Mouse (Mus musculus): Measurements from ENCODE around the gene Pus3. TPM values are rescaled to one million over a fixed set of nuclear protein-coding genes. Genes with fewer than 3 reads are reported as not detected.

Pus3 gene
- 19.6 and 25.5 TPM in 2 replicates for polyA plus RNA-seq (2014; fragmentation: Nextera tagmentation; extraction: Ambion mirVana)

DNA sequence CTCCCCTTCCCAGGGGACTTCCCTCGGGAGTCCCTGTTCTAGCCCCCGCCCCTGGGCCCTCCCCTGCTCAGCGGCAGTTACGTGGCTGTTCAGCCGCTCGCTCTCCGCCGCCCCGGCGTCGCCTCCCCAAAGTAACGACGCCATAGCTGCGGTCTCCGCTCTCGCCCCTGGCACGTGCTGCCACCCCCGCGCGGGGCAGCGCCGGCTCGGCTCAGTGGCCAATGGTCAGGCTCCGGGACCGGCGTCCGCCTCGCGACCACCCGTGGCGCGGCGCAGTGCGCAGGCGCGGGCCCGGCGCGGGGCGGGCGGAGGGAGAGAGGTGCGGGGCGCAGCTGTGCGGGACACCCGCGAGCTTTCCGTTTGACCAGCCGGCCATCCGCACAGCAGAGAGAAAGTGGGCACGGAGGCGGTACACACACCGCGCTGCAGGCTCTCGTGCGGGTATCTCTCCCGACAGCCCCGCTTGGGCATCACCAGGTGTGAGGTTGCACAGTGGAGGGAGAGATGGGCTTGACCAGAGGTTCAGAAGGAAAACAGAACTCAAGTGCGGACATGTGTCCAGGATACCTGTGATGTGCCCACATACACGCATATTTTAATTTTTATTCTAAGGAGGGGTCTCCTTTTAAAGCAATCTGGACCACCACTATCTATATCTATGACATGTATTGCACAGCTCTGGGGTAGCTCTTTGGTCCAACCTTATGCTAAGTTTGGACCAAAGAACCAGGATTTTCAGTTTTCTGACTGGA is at the start of gene Pus3, which contains the start of gene Ddx25:
Gene Pus3 (plus strand): TSS at position 339 of the 752 bp plus-strand sequence.
Gene Ddx25 (minus strand): TSS at position 272 of the 752 bp plus-strand sequence.
- no peaks in the 10 kb centered on the region for H3K9me3 ChIP-seq (ENCODE audit: control insufficient read depth, low read length)
- DNase-seq (ENCODE audit: low spot score), result peak; percentile 87
- peaks cover 3% of the 10 kb centered on the region for H3K36me3 ChIP-seq (ENCODE audit: control insufficient read depth, insufficient read depth, low read length)
- H3K9ac ChIP-seq (ENCODE audit: low read depth, low read length), result peak within 1 kb of the TSS; percentile 72
- under 1% methylated on average over 54 of the region's 59 CpGs for WGBS
- peak within 1 kb of the TSS; percentile 88 for H3K4me2 ChIP-seq (replicated peaks; ENCODE audit: low read depth, low read length)
- H3K4me1 ChIP-seq (replicated peaks; ENCODE audit: control insufficient read depth, insufficient read depth, low read length), result peaks cover 6% of the 10 kb centered on the region; the same call in 1 of the 2 replicates
- ATAC-seq (ENCODE audit: low FRiP score), result peak; percentile 89
- 0 out of 2 replicates have a peak within 1 kb of the TSS, but pooled peaks have one; percentile 39 for H3K27ac ChIP-seq (ENCODE audit: low read depth, low read length)
- peak within 1 kb of the TSS; percentile 67 for H3K4me3 ChIP-seq (ENCODE audit: low read depth, low read length)
- peaks cover 2% of the 10 kb centered on the region; the same call in 1 of the 2 replicates for H3K27me3 ChIP-seq (ENCODE audit: control insufficient read depth, insufficient read depth, low read length)

GRCm38 (mm10) chr9:35513900-35514299 is 44.5 kb upstream of the Pus3 start:
- ATAC-seq (ENCODE audit: low FRiP score) (no peak), DNase-seq (ENCODE audit: low spot score) (no peak)
- no peaks in the 10 kb centered on the region for H3K36me3 ChIP-seq (ENCODE audit: control insufficient read depth, insufficient read depth, low read length)
- H3K4me3 ChIP-seq (ENCODE audit: low read depth, low read length), result no peak overlapping the region
- H3K27me3 ChIP-seq (ENCODE audit: control insufficient read depth, insufficient read depth, low read length), result no peaks in the 10 kb centered on the region
- H3K27ac ChIP-seq (ENCODE audit: low read depth, low read length), result no peak overlapping the region
- H3K9ac ChIP-seq (ENCODE audit: low read depth, low read length), result no peak overlapping the region
- H3K4me1 ChIP-seq (replicated peaks; ENCODE audit: control insufficient read depth, insufficient read depth, low read length), result no peaks in the 10 kb centered on the region
- no peak overlapping the region for H3K4me2 ChIP-seq (replicated peaks; ENCODE audit: low read depth, low read length)
- H3K9me3 ChIP-seq (ENCODE audit: control insufficient read depth, low read length), result no peaks in the 10 kb centered on the region
- WGBS, result 86% methylated on average over 4 of the region's 4 CpGs

GRCm38 (mm10) chr9:35516182-35516581 is 42.2 kb upstream of the Pus3 start:
- Histone ChIP-seq H3K9me3 (ENCODE audit: control insufficient read depth, low read length) (no peaks in the 10 kb centered on the region), H3K4me2 (replicated peaks; ENCODE audit: low read depth, low read length) (no peak overlapping the region), H3K27me3 (ENCODE audit: control insufficient read depth, insufficient read depth, low read length) (no peaks in the 10 kb centered on the region), H3K27ac (ENCODE audit: low read depth, low read length) (no peak overlapping the region), H3K4me1 (replicated peaks; ENCODE audit: control insufficient read depth, insufficient read depth, low read length) (no peaks in the 10 kb centered on the region), H3K36me3 (ENCODE audit: control insufficient read depth, insufficient read depth, low read length) (no peaks in the 10 kb centered on the region), H3K9ac (ENCODE audit: low read depth, low read length) (no peak overlapping the region), H3K4me3 (ENCODE audit: low read depth, low read length) (no peak overlapping the region)
- DNase-seq (ENCODE audit: low spot score), result no peak
- ATAC-seq (ENCODE audit: low FRiP score), result no peak
- 92% methylated on average over 5 of the region's 5 CpGs for WGBS

DNA sequence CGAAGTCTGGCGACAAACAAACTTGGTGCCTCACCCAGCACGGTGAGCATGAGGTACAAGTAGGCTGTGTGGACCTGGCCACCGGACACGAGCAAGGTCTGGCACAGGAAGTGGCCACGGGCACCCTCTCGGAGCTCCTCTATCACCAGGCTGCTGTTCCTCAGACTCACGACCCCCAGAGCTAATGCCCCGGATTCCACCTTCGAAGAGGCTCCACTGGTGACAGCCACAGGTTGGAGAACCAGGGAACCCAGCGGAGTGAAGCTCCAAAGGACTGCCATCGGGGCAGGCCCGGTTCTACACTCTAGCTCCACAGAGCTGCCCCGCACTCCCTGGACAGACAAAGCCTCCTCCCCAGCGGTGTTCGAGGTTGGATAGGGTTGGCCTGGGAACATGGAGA is 41.7 kb upstream of the Pus3 start:
- Histone ChIP-seq H3K4me2 (replicated peaks; ENCODE audit: low read depth, low read length) (no peak overlapping the region), H3K9ac (ENCODE audit: low read depth, low read length) (no peak overlapping the region), H3K9me3 (ENCODE audit: control insufficient read depth, low read length) (no peaks in the 10 kb centered on the region), H3K4me3 (ENCODE audit: low read depth, low read length) (no peak overlapping the region), H3K27me3 (ENCODE audit: control insufficient read depth, insufficient read depth, low read length) (no peaks in the 10 kb centered on the region), H3K36me3 (ENCODE audit: control insufficient read depth, insufficient read depth, low read length) (no peaks in the 10 kb centered on the region), H3K27ac (ENCODE audit: low read depth, low read length) (no peak overlapping the region), H3K4me1 (replicated peaks; ENCODE audit: control insufficient read depth, insufficient read depth, low read length) (no peaks in the 10 kb centered on the region)
- DNase-seq (ENCODE audit: low spot score) (no peak), ATAC-seq (ENCODE audit: low FRiP score) (no peak)
- WGBS, result 97% methylated on average over 15 of the region's 16 CpGs

GRCm38 (mm10) chr9:35518169-35518568 is 40.2 kb upstream of the Pus3 start, which contains the start of gene Gm1113:
Gene Gm1113 (minus strand): TSS chr9:35518269.
- H3K27me3 ChIP-seq (ENCODE audit: control insufficient read depth, insufficient read depth, low read length), result no peaks in the 10 kb centered on the region
- H3K9ac ChIP-seq (ENCODE audit: low read depth, low read length), result no peak within 1 kb of the TSS
- no peaks in the 10 kb centered on the region for H3K9me3 ChIP-seq (ENCODE audit: control insufficient read depth, low read length)
- no peak within 1 kb of the TSS for H3K4me3 ChIP-seq (ENCODE audit: low read depth, low read length)
- DNase-seq (ENCODE audit: low spot score), result no peak
- WGBS, result 87% methylated on average over 3 of the region's 3 CpGs
- H3K4me1 ChIP-seq (replicated peaks; ENCODE audit: control insufficient read depth, insufficient read depth, low read length), result no peaks in the 10 kb centered on the region
- H3K27ac ChIP-seq (ENCODE audit: low read depth, low read length), result no peak within 1 kb of the TSS
- ATAC-seq (ENCODE audit: low FRiP score), result no peak
- H3K36me3 ChIP-seq (ENCODE audit: control insufficient read depth, insufficient read depth, low read length), result no peaks in the 10 kb centered on the region
- no peak within 1 kb of the TSS for H3K4me2 ChIP-seq (replicated peaks; ENCODE audit: low read depth, low read length)

- 85% methylated on average over 6 of the region's 6 CpGs for WGBS
- H3K27ac ChIP-seq (ENCODE audit: low read depth, low read length), result no peak overlapping the region
- no peaks in the 10 kb centered on the region for H3K36me3 ChIP-seq (ENCODE audit: control insufficient read depth, insufficient read depth, low read length)
- ATAC-seq (ENCODE audit: low FRiP score), result no peak
- no peak for DNase-seq (ENCODE audit: low spot score)
- no peaks in the 10 kb centered on the region for H3K27me3 ChIP-seq (ENCODE audit: control insufficient read depth, insufficient read depth, low read length)
- 0 out of 2 replicates have a peak, but pooled peaks cover 2% of the 10 kb centered on the region for H3K4me1 ChIP-seq (replicated peaks; ENCODE audit: control insufficient read depth, insufficient read depth, low read length)
- no peak overlapping the region for H3K9ac ChIP-seq (ENCODE audit: low read depth, low read length)
- no peak overlapping the region for H3K4me3 ChIP-seq (ENCODE audit: low read depth, low read length)
- H3K9me3 ChIP-seq (ENCODE audit: control insufficient read depth, low read length), result no peaks in the 10 kb centered on the region
- no peak overlapping the region for H3K4me2 ChIP-seq (replicated peaks; ENCODE audit: low read depth, low read length)
Observed at GRCm38 (mm10) chr9:35520631-35521348, 37.6 kb upstream of the Pus3 start.

DNA sequence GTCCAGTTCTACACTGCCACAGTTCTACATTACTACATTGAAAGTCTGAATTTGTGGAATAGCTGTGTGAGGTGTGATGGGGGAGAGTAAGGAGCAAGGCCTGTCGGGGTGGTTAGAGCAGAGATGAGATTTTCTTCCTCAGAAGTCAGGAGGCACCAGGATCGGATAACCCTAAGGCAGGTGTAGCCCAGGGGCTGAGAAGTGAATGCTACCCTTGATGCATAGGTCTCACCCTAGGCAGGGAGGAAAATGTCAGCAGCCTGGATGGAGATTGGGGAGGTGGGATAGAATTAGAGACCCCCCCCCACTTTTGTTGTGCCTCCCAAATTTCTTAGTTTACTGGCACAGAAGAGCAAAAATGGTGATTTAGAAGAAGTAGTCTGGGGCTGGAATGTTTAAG is 36.2 kb upstream of the Pus3 start:
- no peak for ATAC-seq (ENCODE audit: low FRiP score)
- Histone ChIP-seq H3K36me3 (ENCODE audit: control insufficient read depth, insufficient read depth, low read length) (no peaks in the 10 kb centered on the region), H3K27me3 (ENCODE audit: control insufficient read depth, insufficient read depth, low read length) (no peaks in the 10 kb centered on the region), H3K9ac (ENCODE audit: low read depth, low read length) (no peak overlapping the region), H3K4me1 (replicated peaks; ENCODE audit: control insufficient read depth, insufficient read depth, low read length) (0 out of 2 replicates have a peak, but pooled peaks cover 2% of the 10 kb centered on the region), H3K27ac (ENCODE audit: low read depth, low read length) (no peak overlapping the region), H3K9me3 (ENCODE audit: control insufficient read depth, low read length) (no peaks in the 10 kb centered on the region), H3K4me2 (replicated peaks; ENCODE audit: low read depth, low read length) (no peak overlapping the region), H3K4me3 (ENCODE audit: low read depth, low read length) (no peak overlapping the region)
- WGBS, result 81% methylated on average over 2 of the region's 2 CpGs
- DNase-seq (ENCODE audit: low spot score), result no peak

DNA sequence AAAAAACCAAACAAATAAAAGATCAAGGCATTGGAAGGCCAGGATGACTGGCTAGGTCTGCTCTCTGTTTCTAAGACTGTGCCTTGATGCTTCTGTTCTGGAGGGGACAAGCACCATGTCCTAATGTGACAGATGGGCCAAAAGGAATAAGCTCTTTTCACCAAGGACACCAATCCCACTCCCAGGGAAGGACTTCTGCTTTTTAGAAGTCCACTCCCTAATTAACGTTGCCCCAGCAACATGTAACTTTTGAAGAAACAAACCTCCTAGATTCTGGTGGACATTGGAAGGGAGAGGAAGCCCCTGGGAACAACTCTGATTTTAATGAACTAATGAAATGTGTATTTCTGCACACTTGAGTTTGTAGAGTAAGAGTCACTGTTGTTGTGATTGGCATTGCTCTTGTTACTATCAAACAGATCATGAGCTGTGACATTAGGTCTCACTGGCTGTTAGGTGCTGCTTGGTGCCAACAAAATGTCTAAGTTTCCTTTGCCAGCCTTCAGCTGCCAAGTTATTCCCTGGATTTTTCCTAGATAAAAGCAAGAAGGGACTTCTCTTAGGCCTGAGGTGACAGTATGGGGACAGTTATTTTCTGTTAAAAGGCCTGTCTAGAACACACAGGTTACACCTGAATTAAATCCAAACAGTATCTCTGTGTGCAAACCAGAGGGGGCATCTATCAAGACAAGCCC is 35.4 kb upstream of the Pus3 start:
- ATAC-seq (ENCODE audit: low FRiP score) (0 out of 2 replicates have a peak, but pooled peaks have one; percentile 4), DNase-seq (ENCODE audit: low spot score) (no peak)
- Histone ChIP-seq H3K4me3 (ENCODE audit: low read depth, low read length) (no peak overlapping the region), H3K4me1 (replicated peaks; ENCODE audit: control insufficient read depth, insufficient read depth, low read length) (0 out of 2 replicates have a peak, but pooled peaks cover 2% of the 10 kb centered on the region), H3K27ac (ENCODE audit: low read depth, low read length) (no peak overlapping the region), H3K9ac (ENCODE audit: low read depth, low read length) (no peak overlapping the region), H3K9me3 (ENCODE audit: control insufficient read depth, low read length) (no peaks in the 10 kb centered on the region), H3K36me3 (ENCODE audit: control insufficient read depth, insufficient read depth, low read length) (no peaks in the 10 kb centered on the region), H3K4me2 (replicated peaks; ENCODE audit: low read depth, low read length) (no peak overlapping the region), H3K27me3 (ENCODE audit: control insufficient read depth, insufficient read depth, low read length) (no peaks in the 10 kb centered on the region)
- 79% methylated on average over 1 of the region's 1 CpGs for whole genome bisulfite sequencing

All from hindbrain, embryonic 11.5 days (tissue).